Mouse (Mus musculus): ENCODE measurements at regions not wholly inside any gene's neighbourhood (a gene's known extent, or its start where the extent isn't known, plus 50 kb on each side); places are given as distances from the start of the nearest gene placed in this dataset.
A peak's percentile ranks its signal among the peaks of the same experiment; 100 is the strongest.

- no peak for DNase-seq (ENCODE audit: low spot score in 2 of 2)
- intact Hi-C loops (cut with DNase I): loop anchor here (10.0 kb wide), 1 partner anchor 59 kb away; no protein-coding TSS in a partner anchor
Observed at GRCm38 (mm10) chr7:52915981-52916380, 900.5 kb upstream of the 1700015G11Rik start.

GRCm38 (mm10) chr7:52911279-52911678 lies 895.8 kb upstream of the 1700015G11Rik start:
- no peak for DNase-seq (ENCODE audit: low spot score in 2 of 2)
- intact Hi-C loops (cut with DNase I): loop anchor here (10.0 kb wide), 1 partner anchor 64 kb away; no protein-coding TSS in a partner anchor

- DNase-seq (ENCODE audit: low spot score in 2 of 2): no peak
- intact Hi-C loops (cut with DNase I): no loop called here
Observed at GRCm38 (mm10) chr7:52865755-52866154, 850.2 kb upstream of the 1700015G11Rik start.

- peak; percentile 8 to 73 for DNase-seq (ENCODE audit: low spot score in 2 of 2)
- intact Hi-C loops (cut with DNase I): no loop called here
Observed at GRCm38 (mm10) chr7:52822310-52822709, 806.8 kb upstream of the 1700015G11Rik start.

- no peak for DNase-seq (ENCODE audit: low spot score in 2 of 2)
- intact Hi-C loops (cut with DNase I): no loop called here
Observed at GRCm38 (mm10) chr7:52808178-52808577, 792.6 kb upstream of the 1700015G11Rik start.

Data from left cerebral cortex, postnatal 25 days (tissue).